Mouse (Mus musculus): ENCODE results near the gene Ctdspl. TPM values are rescaled to one million over a fixed set of nuclear protein-coding genes. Genes with fewer than 3 reads are reported as not detected.

The Ctdspl gene
- polyA plus RNA-seq, 1 experiment from 2014 or later, result 27.8 TPM

- Histone ChIP-seq H3K36me3 (ENCODE audit: insufficient read depth, low read length) (no peaks in the 10 kb centered on the region), H3K9me3 (ENCODE audit: low read length) (no peaks in the 10 kb centered on the region), H3K4me2 (replicated peaks; ENCODE audit: low read depth, low read length) (no peak overlapping the region), H3K27ac (ENCODE audit: low read length) (no peak overlapping the region), H3K27me3 (replicated peaks; ENCODE audit: insufficient read depth, low read length) (no peaks in the 10 kb centered on the region), H3K4me1 (ENCODE audit: insufficient read depth, low read depth, low read length) (no peaks in the 10 kb centered on the region), H3K4me3 (ENCODE audit: low read depth, low read length) (no peak overlapping the region), H3K9ac (replicated peaks; ENCODE audit: low read depth) (no peak overlapping the region)
- ATAC-seq (peak; percentile 31; the same call in 1 of the 2 replicates), DNase-seq (ENCODE audit: low spot score) (no peak)
- TF ChIP-seq EP300 (IDR thresholded peaks at IDR 0.05), result no peak
- WGBS, result 61% methylated on average over 16 of the region's 16 CpGs
Measured at GRCm38 (mm10) chr9:119075685-119076084, 149.4 kb downstream of the Ctdspl start.

GRCm38 (mm10) chr9:119080040-119080675 is 153.9 kb downstream of the Ctdspl start:
- no peak overlapping the region for H3K4me2 ChIP-seq (replicated peaks; ENCODE audit: low read depth, low read length)
- H3K9me3 ChIP-seq (ENCODE audit: low read length), result no peaks in the 10 kb centered on the region
- WGBS, result 67% methylated on average over 5 of the region's 5 CpGs
- H3K4me1 ChIP-seq (ENCODE audit: insufficient read depth, low read depth, low read length), result no peaks in the 10 kb centered on the region
- H3K9ac ChIP-seq (replicated peaks; ENCODE audit: low read depth), result no peak overlapping the region
- 0 out of 2 replicates have a peak, but pooled peaks have one; percentile 27 for ATAC-seq
- no peaks in the 10 kb centered on the region for H3K36me3 ChIP-seq (ENCODE audit: insufficient read depth, low read length)
- H3K4me3 ChIP-seq (ENCODE audit: low read depth, low read length), result no peak overlapping the region
- DNase-seq (ENCODE audit: low spot score), result peak; percentile 36
- H3K27me3 ChIP-seq (replicated peaks; ENCODE audit: insufficient read depth, low read length), result no peaks in the 10 kb centered on the region
- no peak for TF ChIP-seq EP300 (IDR thresholded peaks at IDR 0.05)
- no peak for TF ChIP-seq CTCF (IDR thresholded peaks at IDR 0.05)
- H3K27ac ChIP-seq (ENCODE audit: low read length), result no peak overlapping the region

GRCm38 (mm10) chr9:119082039-119082438 is 155.8 kb downstream of the Ctdspl start:
- DNase-seq (ENCODE audit: low spot score) (no peak), ATAC-seq (no peak)
- H3K9me3 ChIP-seq (ENCODE audit: low read length), result no peaks in the 10 kb centered on the region
- no peak overlapping the region for H3K9ac ChIP-seq (replicated peaks; ENCODE audit: low read depth)
- no peaks in the 10 kb centered on the region for H3K4me1 ChIP-seq (ENCODE audit: insufficient read depth, low read depth, low read length)
- TF ChIP-seq EP300 (IDR thresholded peaks at IDR 0.05) (no peak), CTCF (IDR thresholded peaks at IDR 0.05) (no peak)
- no peak overlapping the region for H3K4me2 ChIP-seq (replicated peaks; ENCODE audit: low read depth, low read length)
- H3K27me3 ChIP-seq (replicated peaks; ENCODE audit: insufficient read depth, low read length), result no peaks in the 10 kb centered on the region
- WGBS, result 44% methylated on average over 8 of the region's 8 CpGs
- H3K4me3 ChIP-seq (ENCODE audit: low read depth, low read length), result no peak overlapping the region
- H3K36me3 ChIP-seq (ENCODE audit: insufficient read depth, low read length), result no peaks in the 10 kb centered on the region
- H3K27ac ChIP-seq (ENCODE audit: low read length), result no peak overlapping the region

GRCm38 (mm10) chr9:119082656-119083430 is 156.6 kb downstream of the Ctdspl start:
- Histone ChIP-seq H3K4me1 (ENCODE audit: insufficient read depth, low read depth, low read length) (no peaks in the 10 kb centered on the region), H3K4me3 (ENCODE audit: low read depth, low read length) (no peak overlapping the region), H3K36me3 (ENCODE audit: insufficient read depth, low read length) (no peaks in the 10 kb centered on the region), H3K4me2 (replicated peaks; ENCODE audit: low read depth, low read length) (no peak overlapping the region), H3K27ac (ENCODE audit: low read length) (no peak overlapping the region), H3K27me3 (replicated peaks; ENCODE audit: insufficient read depth, low read length) (no peaks in the 10 kb centered on the region), H3K9me3 (ENCODE audit: low read length) (no peaks in the 10 kb centered on the region), H3K9ac (replicated peaks; ENCODE audit: low read depth) (no peak overlapping the region)
- no peak for TF ChIP-seq CTCF (IDR thresholded peaks at IDR 0.05)
- no peak for TF ChIP-seq EP300 (IDR thresholded peaks at IDR 0.05)
- WGBS, result 78% methylated on average over 7 of the region's 7 CpGs
- ATAC-seq (no peak), DNase-seq (ENCODE audit: low spot score) (no peak)

GRCm38 (mm10) chr9:119083966-119084365 is 157.7 kb downstream of the Ctdspl start:
- H3K9ac ChIP-seq (replicated peaks; ENCODE audit: low read depth), result no peak overlapping the region
- H3K4me1 ChIP-seq (ENCODE audit: insufficient read depth, low read depth, low read length), result no peaks in the 10 kb centered on the region
- TF ChIP-seq CTCF (IDR thresholded peaks at IDR 0.05) (no peak), EP300 (IDR thresholded peaks at IDR 0.05) (no peak)
- no peak overlapping the region for H3K4me2 ChIP-seq (replicated peaks; ENCODE audit: low read depth, low read length)
- H3K9me3 ChIP-seq (ENCODE audit: low read length), result no peaks in the 10 kb centered on the region
- H3K4me3 ChIP-seq (ENCODE audit: low read depth, low read length), result no peak overlapping the region
- no peaks in the 10 kb centered on the region for H3K27me3 ChIP-seq (replicated peaks; ENCODE audit: insufficient read depth, low read length)
- ATAC-seq (no peak), DNase-seq (ENCODE audit: low spot score) (no peak)
- H3K36me3 ChIP-seq (ENCODE audit: insufficient read depth, low read length), result no peaks in the 10 kb centered on the region
- no peak overlapping the region for H3K27ac ChIP-seq (ENCODE audit: low read length)
- WGBS, result 63% methylated on average over 10 of the region's 10 CpGs

GRCm38 (mm10) chr9:119086451-119086850 is 160.2 kb downstream of the Ctdspl start:
- DNase-seq (ENCODE audit: low spot score) (no peak), ATAC-seq (no peak)
- Histone ChIP-seq H3K4me1 (ENCODE audit: insufficient read depth, low read depth, low read length) (no peaks in the 10 kb centered on the region), H3K4me3 (ENCODE audit: low read depth, low read length) (no peak overlapping the region), H3K36me3 (ENCODE audit: insufficient read depth, low read length) (no peaks in the 10 kb centered on the region), H3K9me3 (ENCODE audit: low read length) (no peaks in the 10 kb centered on the region), H3K27ac (ENCODE audit: low read length) (no peak overlapping the region), H3K4me2 (replicated peaks; ENCODE audit: low read depth, low read length) (no peak overlapping the region), H3K27me3 (replicated peaks; ENCODE audit: insufficient read depth, low read length) (no peaks in the 10 kb centered on the region), H3K9ac (replicated peaks; ENCODE audit: low read depth) (no peak overlapping the region)
- WGBS, result 73% methylated on average over 1 of the region's 1 CpGs
- TF ChIP-seq EP300 (IDR thresholded peaks at IDR 0.05) (no peak), CTCF (IDR thresholded peaks at IDR 0.05) (no peak)
